Mouse (Mus musculus) liver, adult (tissue): Measurements from ENCODE around the gene Nit1.

ENCODE experiments used
- GATA4 ChIP-seq: IDR thresholded peaks from 2 replicates; pipeline ENCODE4 v1.6.1; 2014; ENCODE audit warnings: mild to moderate bottlenecking, low read length; ENCODE audit not compliant: insufficient replicate concordance

The Nit1 gene

GRCm38 (mm10) chr1:171328244-171328643 is 17.2 kb downstream of the Nit1 start:
- TF ChIP-seq GATA4, result no peak

GRCm38 (mm10) chr1:171325571-171325970 is 19.9 kb downstream of the Nit1 start:
- TF ChIP-seq GATA4, result no peak

- TF ChIP-seq GATA4, result no peak
These were observed 23.4 kb downstream of the Nit1 start for GRCm38 (mm10) chr1:171322012-171322411.

- TF ChIP-seq GATA4, result no peak
These were observed 24.0 kb downstream of the Nit1 start for GRCm38 (mm10) chr1:171321415-171321814.

GRCm38 (mm10) chr1:171320151-171320550 is 25.3 kb downstream of the Nit1 start:
- no peak for TF ChIP-seq GATA4

GRCm38 (mm10) chr1:171319748-171320147 is 25.7 kb downstream of the Nit1 start:
- TF ChIP-seq GATA4, result no peak

GRCm38 (mm10) chr1:171309321-171309720 is 36.1 kb downstream of the Nit1 start:
- no peak for TF ChIP-seq GATA4

- no peak for TF ChIP-seq GATA4
These were observed 47.2 kb downstream of the Nit1 start for GRCm38 (mm10) chr1:171298226-171298625.

- TF ChIP-seq GATA4, result no peak
These were observed 50.4 kb downstream of the Nit1 start for GRCm38 (mm10) chr1:171295063-171295402.

- no peak for TF ChIP-seq GATA4
These were observed 51.0 kb downstream of the Nit1 start, which contains the start of gene Ufc1 for GRCm38 (mm10) chr1:171294298-171295062. Ufc1 (minus strand) TSS chr1:171295024.

- TF ChIP-seq GATA4, result no peak
These were observed 51.5 kb downstream of the Nit1 start for GRCm38 (mm10) chr1:171293906-171294297.

- TF ChIP-seq GATA4, result no peak
These were observed 52.1 kb downstream of the Nit1 start for GRCm38 (mm10) chr1:171293351-171293750.

GRCm38 (mm10) chr1:171288328-171288727 is 57.1 kb downstream of the Nit1 start:
- TF ChIP-seq GATA4, result no peak
